Mouse (Mus musculus) central nervous system, embryonic 18 days (tissue): ENCODE measurements around the gene Gm45234. TPM values are rescaled to one million over a fixed set of nuclear protein-coding genes. Genes with fewer than 3 reads are reported as not detected.

Source experiments
- polyA plus RNA-seq: library from polyadenylated mRNA; depleted of rRNA; stranded (reverse); fragments of >200 nt; gene quantifications from 2 replicates; pipeline ENCODE4 v1.2.3, GENCODE M21; 2012; rRNA removed

Gene Gm45234
- polyA plus RNA-seq, result not detected in 2 replicates

GRCm38 (mm10) chr6:124755831-124756595 lies at the start of gene Gm45234, which contains the start of gene Atn1:
Gene Gm45234 (minus strand): TSS chr6:124756021.
Gene Atn1 (minus strand): TSS chr6:124756524.

GRCm38 (mm10) chr6:124779222-124779983 lies 23.6 kb upstream of the Gm45234 start, which contains the start of gene Lrrc23:
Gene Lrrc23 (minus strand): TSS chr6:124779727.

GRCm38 (mm10) chr6:124769101-124769765 lies 13.4 kb upstream of the Gm45234 start, which contains the start of gene Eno2:
Gene Eno2 (minus strand): TSS chr6:124769673.

GRCm38 (mm10) chr6:124740888-124741761 lies 14.7 kb downstream of the Gm45234 start, which contains the start of gene Grcc10:
Gene Grcc10 (minus strand): TSS chr6:124741374.

GRCm38 (mm10) chr6:124738511-124739023 lies 17.3 kb downstream of the Gm45234 start, which contains the start of gene Ptpn6:
Gene Ptpn6 (minus strand): TSS chr6:124738714.

GRCm38 (mm10) chr6:124711824-124712782 lies 43.7 kb downstream of the Gm45234 start, which contains the start of the genes Emg1 and Phb2:
Gene Emg1 (minus strand): TSS chr6:124712178.
Gene Phb2 (plus strand): TSS chr6:124712336.

Other genes starting within 250 kb of the Gm45234 start
- gene C1ra, start 243.6 kb downstream of the Gm45234 start, polyA plus RNA-seq, result 0.40 and 0.65 TPM in 2 replicates
- 1.8 and 2.3 TPM in 2 replicates for gene C1s1, start 213.7 kb downstream of the Gm45234 start, polyA plus RNA-seq
- gene C1rb, start 185.7 kb downstream of the Gm45234 start, polyA plus RNA-seq, result not detected in 2 replicates
- 0.74 and 0.79 TPM in 2 replicates for gene C1s2, start 119.9 kb downstream of the Gm45234 start, polyA plus RNA-seq
- gene Lpcat3, start 93.0 kb downstream of the Gm45234 start, polyA plus RNA-seq, result 48.3 and 54.5 TPM in 2 replicates
- gene Emg1, start 43.8 kb downstream of the Gm45234 start, polyA plus RNA-seq, result 93.9 and 100 TPM in 2 replicates
- 139 and 149 TPM in 2 replicates for gene Phb2, start 43.7 kb downstream of the Gm45234 start, polyA plus RNA-seq
- gene Ptpn6, start 17.3 kb downstream of the Gm45234 start, polyA plus RNA-seq, result 2.6 and 2.9 TPM in 2 replicates
- gene Grcc10, start 14.6 kb downstream of the Gm45234 start, polyA plus RNA-seq, result 564 and 575 TPM in 2 replicates
- 53.4 and 64.6 TPM in 2 replicates for gene Atn1, start 503 bp upstream of the Gm45234 start, polyA plus RNA-seq
- gene Eno2, start 13.7 kb upstream of the Gm45234 start, polyA plus RNA-seq, result 119 and 125 TPM in 2 replicates
- 8.5 and 10.6 TPM in 2 replicates for gene Lrrc23, start 23.7 kb upstream of the Gm45234 start, polyA plus RNA-seq
- 4.8 and 7.0 TPM in 2 replicates for gene Spsb2, start 52.6 kb upstream of the Gm45234 start, polyA plus RNA-seq
- 410 and 448 TPM in 2 replicates for gene Tpi1, start 58.3 kb upstream of the Gm45234 start, polyA plus RNA-seq
- gene Usp5, start 73.5 kb upstream of the Gm45234 start, polyA plus RNA-seq, result 147 and 151 TPM in 2 replicates
- 23.5 and 24.3 TPM in 2 replicates for gene Cdca3, start 73.5 kb upstream of the Gm45234 start, polyA plus RNA-seq
- gene Gnb3, start 84.3 kb upstream of the Gm45234 start, polyA plus RNA-seq, result 0.63 and 2.5 TPM in 2 replicates
- 140 and 149 TPM in 2 replicates for gene P3h3, start 101.7 kb upstream of the Gm45234 start, polyA plus RNA-seq
- gene Gpr162, start 108.0 kb upstream of the Gm45234 start, polyA plus RNA-seq, result 132 and 136 TPM in 2 replicates
- 0.13 and 0.17 TPM in 2 replicates for gene Cd4, start 132.2 kb upstream of the Gm45234 start, polyA plus RNA-seq
- gene Lag3, start 155.7 kb upstream of the Gm45234 start, polyA plus RNA-seq, result 2.9 and 3.3 TPM in 2 replicates
- 1,878 and 2,539 TPM in 2 replicates for gene Ptms, start 164.1 kb upstream of the Gm45234 start, polyA plus RNA-seq
- gene Mlf2, start 175.4 kb upstream of the Gm45234 start, polyA plus RNA-seq, result 582 and 592 TPM in 2 replicates
- 141 and 143 TPM in 2 replicates for gene Cops7a, start 209.5 kb upstream of the Gm45234 start, polyA plus RNA-seq
- gene Pianp, start 240.7 kb upstream of the Gm45234 start, polyA plus RNA-seq, result 66.2 and 72.7 TPM in 2 replicates